Mouse (Mus musculus): ENCODE measurements around the gene Vwa8.

DNA sequence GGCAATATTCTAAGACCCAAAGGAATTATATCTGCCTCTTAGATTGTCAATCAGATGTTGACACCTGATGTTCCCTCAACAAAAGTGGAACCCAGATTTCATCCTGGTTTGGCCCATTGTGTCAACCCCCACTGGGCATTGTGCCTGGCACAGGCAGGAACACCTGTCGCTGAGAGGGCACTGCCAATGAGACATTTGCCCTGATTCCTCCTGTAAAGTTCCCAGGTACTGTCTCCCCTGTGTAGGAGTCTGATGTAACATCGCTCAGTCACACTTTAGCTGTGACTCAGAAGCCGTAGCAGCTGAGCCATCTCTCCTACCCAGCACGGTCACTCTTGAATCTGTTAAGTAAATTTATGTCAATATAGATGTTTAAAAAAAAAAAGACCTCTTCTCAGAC is 382.8 kb downstream of the Vwa8 start:
- TF ChIP-seq POLR2A (IDR thresholded peaks at IDR 0.05; ENCODE audit: borderline replicate concordance, extremely low read depth, insufficient read depth, insufficient read length, poor library complexity, severe bottlenecking) (no peak), CTCF (IDR thresholded peaks at IDR 0.05; ENCODE audit: borderline replicate concordance, extremely low read depth, insufficient read depth, insufficient read length) (no peak)

All from brain, embryonic 14.5 days (tissue).